Mouse (Mus musculus) heart, postnatal 10 days (tissue): ENCODE data around the gene Dclre1b. TPM values are rescaled to one million over a fixed set of nuclear protein-coding genes. Genes with fewer than 3 reads are reported as not detected.

ENCODE experiments used
- DNase-seq, 2 experiments: peaks; one replicate each; pipeline ENCODE4 v3.0.0; 2021
- intact Hi-C: fragments of 180-260 bp; cut with DNase I; formaldehyde crosslinking; loops from one replicate; pipeline ENCODE4 v1.15.1; 2025
- total RNA-seq, 2 experiments: library from RNA; stranded (reverse); gene quantifications; 2 replicates each; pipeline ENCODE4 v1.2.3; 2021

Gene Dclre1b
- total RNA-seq, 2 experiments from 2014 or later = 12.4 to 13.5 TPM

- intact Hi-C loops = no loop called here
- DNase-seq = no peak
Measured at GRCm38 (mm10) chr3:103778660-103779059, 30.6 kb downstream of the Dclre1b start.

- DNase-seq = no peak
- intact Hi-C loops = no loop called here
Measured at GRCm38 (mm10) chr3:103777940-103778339, 31.3 kb downstream of the Dclre1b start.

- intact Hi-C loops = loop anchor here (5.0 kb wide), 1 partner anchor 33 kb away; the partner anchor contains the start of genes Ap4b1, Dclre1b and Gm43064
Measured at GRCm38 (mm10) chr3:103774009-103774408, 35.2 kb downstream of the Dclre1b start.

DNA sequence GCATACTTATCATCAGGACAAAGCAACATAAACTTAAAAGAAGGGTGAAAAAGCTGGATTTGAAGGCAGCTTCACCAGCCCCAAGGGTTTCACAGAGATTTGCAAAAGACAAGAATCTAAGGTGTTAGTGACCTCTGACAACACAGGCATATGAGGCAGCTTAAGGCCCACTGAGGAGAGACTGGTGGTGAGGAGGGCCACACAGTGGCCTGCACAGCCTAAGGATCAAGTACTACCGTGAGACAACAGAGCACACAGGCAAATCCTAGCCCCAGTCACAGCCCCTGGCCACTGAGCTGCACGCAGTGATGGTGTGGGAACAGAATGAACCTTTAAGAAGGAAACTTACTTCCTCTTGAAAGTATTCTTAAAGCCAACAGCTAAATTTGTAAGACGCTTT lies 35.7 kb downstream of the Dclre1b start:
- DNase-seq = no peak
- intact Hi-C loops = loop anchor here (5.0 kb wide), 1 partner anchor 34 kb away; the partner anchor contains the start of genes Ap4b1, Dclre1b and Gm43064

More at GRCm38 (mm10) chr3:103774009-103774408, 35.2 kb downstream of the Dclre1b start:
- DNase-seq = no peak

GRCm38 (mm10) chr3:103772846-103773245 lies 36.4 kb downstream of the Dclre1b start:
- peak in 1 of 2 experiments; percentile 29 for DNase-seq
- intact Hi-C loops = loop anchor here (5.0 kb wide), 1 partner anchor 34 kb away; the partner anchor contains the start of genes Ap4b1, Dclre1b and Gm43064

DNA sequence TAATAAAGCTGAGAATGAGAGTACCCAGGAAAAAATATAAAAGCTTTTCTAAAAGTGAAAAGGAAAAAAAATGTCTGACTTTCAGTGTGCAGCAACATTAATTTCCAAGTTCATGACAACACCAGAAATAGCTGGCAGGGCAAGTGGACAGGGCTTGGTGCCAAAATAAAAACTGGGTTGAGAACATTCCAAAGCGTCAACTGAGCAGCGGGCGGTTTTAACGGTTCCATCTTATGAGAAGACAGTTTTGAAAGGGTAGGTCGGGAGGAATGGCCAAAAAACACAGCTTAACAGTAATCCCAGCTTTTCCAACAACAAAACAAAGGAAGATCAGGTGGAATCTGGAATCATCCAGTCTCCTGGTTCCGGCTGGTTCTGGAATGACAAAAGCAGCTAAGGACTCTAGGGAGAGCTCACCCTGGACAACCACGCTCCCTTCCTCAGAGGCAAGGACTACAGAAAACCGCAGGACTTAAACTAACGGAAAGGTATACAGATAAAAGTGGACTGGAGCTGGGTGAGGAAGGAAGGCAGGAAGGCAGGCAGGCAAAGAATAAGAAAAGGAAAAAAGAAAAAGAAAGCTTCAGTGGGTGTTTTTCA lies 37.6 kb downstream of the Dclre1b start:
- intact Hi-C loops = loop anchor here (5.0 kb wide), 1 partner anchor 36 kb away; the partner anchor contains the start of genes Ap4b1, Dclre1b and Gm43064
- DNase-seq = peak; percentile 90 to 92

DNA sequence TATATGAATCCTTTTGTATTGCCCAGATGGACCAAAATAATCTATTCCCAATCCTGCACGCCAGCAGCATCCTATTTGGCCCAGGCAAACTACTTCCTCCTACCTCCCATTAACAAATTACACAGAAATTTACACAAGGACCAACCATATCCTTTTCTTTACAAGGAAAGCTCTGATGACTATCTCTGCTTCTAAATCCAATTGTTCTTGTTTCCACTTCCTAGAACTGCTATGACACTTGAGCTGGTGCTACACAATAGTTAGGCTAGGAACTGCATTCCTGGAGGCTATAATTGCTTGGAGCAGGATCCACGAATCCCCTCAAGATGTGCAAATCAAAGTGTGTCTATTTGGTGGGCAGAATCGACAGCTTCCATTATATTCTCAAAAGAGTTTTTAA lies 42.5 kb downstream of the Dclre1b start:
- intact Hi-C loops = no loop called here
- no peak for DNase-seq

- intact Hi-C loops = no loop called here
- no peak for DNase-seq
Measured at GRCm38 (mm10) chr3:103759261-103759970, 49.8 kb downstream of the Dclre1b start.

GRCm38 (mm10) chr3:103758456-103758855 lies 50.8 kb downstream of the Dclre1b start:
- DNase-seq = no peak
- intact Hi-C loops = no loop called here

DNA sequence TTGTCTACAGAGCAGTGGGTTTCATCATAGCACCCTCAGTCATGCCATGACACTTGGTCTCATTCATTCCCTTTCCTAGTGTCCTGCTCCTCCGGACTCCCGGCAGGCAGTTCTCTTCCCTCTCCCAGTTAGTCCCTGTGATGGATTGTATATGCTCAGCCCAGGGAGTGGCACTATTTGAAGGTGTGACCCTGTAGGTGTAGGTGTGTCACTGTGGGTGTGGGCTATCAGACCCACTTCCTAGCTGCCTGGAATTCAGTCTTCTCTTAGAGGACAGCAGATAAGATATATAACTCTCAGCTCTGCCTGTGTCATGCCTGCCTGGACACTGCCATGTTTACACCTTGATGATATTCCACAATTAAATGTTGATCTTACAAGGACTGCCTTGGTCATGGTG lies 52.3 kb downstream of the Dclre1b start:
- intact Hi-C loops = no loop called here
- no peak for DNase-seq

DNA sequence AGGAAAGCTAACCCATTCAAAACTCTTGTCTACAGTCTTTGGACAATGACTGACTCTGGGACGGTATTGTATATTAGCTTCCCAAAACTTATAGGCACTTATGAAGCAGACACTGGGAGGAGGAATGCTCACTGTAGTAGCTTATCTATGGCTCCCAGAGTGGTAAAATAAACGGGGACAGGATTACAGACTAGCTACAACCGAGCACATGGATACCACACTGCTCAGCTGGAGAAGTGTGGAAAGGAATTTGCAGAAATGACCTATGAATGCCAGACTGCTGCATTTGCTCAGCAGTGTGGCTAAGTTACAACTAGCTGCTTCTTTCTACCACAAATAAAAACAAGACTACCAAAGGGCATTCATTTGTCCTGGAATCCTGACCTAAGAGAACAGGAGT lies 53.9 kb downstream of the Dclre1b start:
- DNase-seq = no peak
- intact Hi-C loops = no loop called here

GRCm38 (mm10) chr3:103751558-103751957 lies 57.7 kb downstream of the Dclre1b start:
- intact Hi-C loops = no loop called here

More at GRCm38 (mm10) chr3:103751558-103751957, 57.7 kb downstream of the Dclre1b start:
- DNase-seq = no peak

Other genes with a start within 250 kb of the Dclre1b start
- gene Syt6, start 234.2 kb downstream of the Dclre1b start, total RNA-seq = not detected
- gene Atg4a-ps, start 163.4 kb downstream of the Dclre1b start, total RNA-seq = 1 to 10 TPM in 1 of 2 experiments, not detected in 1; 1.5 TPM
- 1 to 10 TPM; 7.6 to 7.9 TPM for gene Olfml3, start 71.4 kb downstream of the Dclre1b start, total RNA-seq
- not detected for gene Gm10964, start 70.1 kb downstream of the Dclre1b start, total RNA-seq
- gene Hipk1, start 17.9 kb downstream of the Dclre1b start, total RNA-seq = 100 to 1,000 TPM; 102 to 117 TPM
- 10 to 100 TPM; 11.5 to 14.0 TPM for gene Ap4b1, start 76 bp upstream of the Dclre1b start, total RNA-seq
- gene Gm43064, start 129 bp upstream of the Dclre1b start, total RNA-seq = not detected
- gene Bcl2l15, start 23.2 kb upstream of the Dclre1b start, total RNA-seq = under 1 TPM in 1 of 2 experiments, not detected in 1; 0.32 TPM
- gene Ptpn22, start 50.4 kb upstream of the Dclre1b start, total RNA-seq = under 1 TPM; 0.47 to 0.72 TPM
- gene Rsbn1, start 104.7 kb upstream of the Dclre1b start, total RNA-seq = 10 to 100 TPM; 10.2 to 10.3 TPM
- gene Phtf1, start 158.7 kb upstream of the Dclre1b start, total RNA-seq = 10 to 100 TPM; 11.2 to 12.4 TPM